Mouse (Mus musculus) mesoderm, embryonic 11.5 days (tissue): ENCODE measurements around the gene Iqca.

ENCODE experiments used
- DNase-seq: peaks from one replicate; pipeline ENCODE4 v3.0.0-alpha.2; 2012; ENCODE audit warnings: low read depth, low spot score

Iqca gene

DNA sequence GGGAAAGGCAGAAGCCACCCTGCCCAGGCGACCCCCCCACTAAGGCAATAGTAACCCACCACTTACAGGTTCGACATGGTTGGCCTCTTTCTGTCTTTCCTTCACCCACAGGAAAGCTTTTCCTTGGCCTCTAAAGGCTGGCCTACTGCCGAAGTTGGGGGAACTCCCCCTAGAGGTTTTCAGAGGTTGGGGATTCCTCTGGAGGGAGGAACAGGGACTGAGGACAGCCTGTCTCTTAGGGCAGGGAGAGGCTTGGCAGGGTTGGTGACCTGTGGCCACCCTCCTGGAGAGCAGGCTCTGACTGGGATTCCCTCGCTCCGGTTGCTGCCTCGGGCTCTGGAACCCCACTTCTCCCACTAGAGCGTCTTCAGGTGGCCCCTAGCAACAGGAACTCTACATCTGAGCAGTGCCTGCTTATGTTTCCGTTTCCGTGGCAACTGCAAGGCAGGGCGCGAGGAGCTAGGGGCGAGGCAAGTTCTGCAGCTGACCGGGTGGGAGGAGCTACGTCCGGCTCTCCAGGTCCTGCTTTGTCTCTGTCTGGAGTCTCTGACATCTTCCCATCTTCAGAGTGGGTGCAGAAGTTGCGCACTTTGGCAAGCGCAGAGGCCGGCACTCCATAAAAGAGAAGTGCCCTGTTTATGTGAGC is at the start of gene Iqca:
Gene Iqca, minus strand, starts transcription at position 303 of the 646 bp plus-strand sequence.
- DNase-seq = peak; percentile 92

DNA sequence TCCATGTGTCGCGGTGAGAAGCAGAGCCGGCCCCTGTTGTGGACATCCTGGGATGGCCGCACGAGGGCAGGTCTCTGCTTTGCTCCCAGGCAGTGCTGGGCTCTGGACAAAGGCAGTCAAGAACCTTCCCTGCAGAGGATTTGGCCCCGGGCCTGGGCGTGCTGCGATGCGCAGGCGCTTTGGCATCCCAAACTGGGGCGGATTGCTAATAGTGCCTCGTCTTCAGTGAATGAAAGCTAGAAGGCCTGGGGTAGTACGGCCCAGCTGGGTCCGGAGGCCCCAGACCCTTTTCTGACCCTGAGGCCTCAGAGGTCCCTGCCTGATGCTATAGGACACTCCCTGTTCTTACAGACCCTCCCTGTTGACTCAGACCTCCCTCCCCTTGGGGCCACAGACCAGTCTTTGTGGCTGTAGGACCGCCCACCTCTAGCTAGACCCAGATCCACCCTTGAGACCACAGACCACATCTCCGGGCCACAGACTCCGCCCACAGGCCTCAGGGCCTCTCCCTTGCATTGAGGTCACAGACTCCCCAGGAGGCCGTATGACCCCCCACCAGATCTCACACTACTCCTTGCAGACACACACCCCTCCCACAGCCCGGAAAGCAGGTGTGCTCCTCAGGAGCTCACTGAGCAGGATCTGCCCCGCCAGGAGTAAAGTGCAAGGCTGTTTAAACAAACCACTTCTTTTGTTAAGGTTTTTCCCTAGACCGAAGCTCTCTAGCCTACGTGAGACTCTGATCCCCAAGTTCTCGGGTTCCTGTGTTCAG is 49.2 kb upstream of the Iqca start:
- peak; percentile 70 for DNase-seq

DNA sequence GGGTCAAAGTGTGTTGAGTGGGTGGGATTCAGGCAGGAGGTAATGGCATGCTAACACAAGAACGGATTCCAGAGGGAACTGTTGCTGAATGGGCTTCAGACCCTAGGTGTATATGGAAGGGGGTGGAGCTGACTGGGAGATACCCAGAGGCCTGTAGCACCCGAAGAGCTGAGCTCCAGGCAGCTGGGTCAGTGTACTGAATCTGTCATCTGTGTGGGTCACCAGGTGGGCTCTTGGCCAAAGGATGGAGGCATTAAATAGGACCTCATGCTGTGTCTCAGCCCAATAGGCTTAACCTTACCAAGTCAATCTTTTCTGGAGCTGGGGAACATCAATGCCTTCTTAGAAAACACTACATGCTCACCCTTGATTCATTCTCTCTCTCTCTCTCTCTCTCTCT is 48.5 kb upstream of the Iqca start:
- DNase-seq = no peak

GRCm38 (mm10) chr1:90201246-90201645 is 48.0 kb upstream of the Iqca start:
- DNase-seq = no peak

GRCm38 (mm10) chr1:90189046-90189445 is 35.8 kb upstream of the Iqca start:
- DNase-seq = no peak

DNA sequence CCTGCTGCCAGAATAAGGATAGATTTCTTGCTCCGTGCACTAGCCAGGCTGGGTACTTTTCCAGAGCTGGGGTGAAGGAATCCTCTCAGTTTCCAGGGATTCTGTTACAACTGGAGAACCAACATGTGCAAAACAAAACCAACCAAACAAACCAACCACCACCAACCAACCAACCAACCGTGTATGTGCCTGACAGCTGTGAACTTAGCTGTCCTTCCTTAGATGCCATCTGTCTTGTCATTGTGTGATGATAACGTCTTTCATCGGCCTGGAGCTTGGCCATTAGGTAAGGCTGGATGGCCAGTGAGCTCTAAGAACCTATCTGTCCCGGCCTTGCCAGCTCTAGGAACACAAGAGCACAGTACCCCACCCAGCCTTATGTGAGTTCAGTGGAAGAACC is 33.7 kb upstream of the Iqca start:
- DNase-seq = no peak

- no peak for DNase-seq
These were observed 33.0 kb upstream of the Iqca start for GRCm38 (mm10) chr1:90186173-90186572.

GRCm38 (mm10) chr1:90183602-90184001 is 30.4 kb upstream of the Iqca start:
- DNase-seq = no peak

GRCm38 (mm10) chr1:90182521-90182920 is 29.3 kb upstream of the Iqca start:
- DNase-seq = no peak

DNA sequence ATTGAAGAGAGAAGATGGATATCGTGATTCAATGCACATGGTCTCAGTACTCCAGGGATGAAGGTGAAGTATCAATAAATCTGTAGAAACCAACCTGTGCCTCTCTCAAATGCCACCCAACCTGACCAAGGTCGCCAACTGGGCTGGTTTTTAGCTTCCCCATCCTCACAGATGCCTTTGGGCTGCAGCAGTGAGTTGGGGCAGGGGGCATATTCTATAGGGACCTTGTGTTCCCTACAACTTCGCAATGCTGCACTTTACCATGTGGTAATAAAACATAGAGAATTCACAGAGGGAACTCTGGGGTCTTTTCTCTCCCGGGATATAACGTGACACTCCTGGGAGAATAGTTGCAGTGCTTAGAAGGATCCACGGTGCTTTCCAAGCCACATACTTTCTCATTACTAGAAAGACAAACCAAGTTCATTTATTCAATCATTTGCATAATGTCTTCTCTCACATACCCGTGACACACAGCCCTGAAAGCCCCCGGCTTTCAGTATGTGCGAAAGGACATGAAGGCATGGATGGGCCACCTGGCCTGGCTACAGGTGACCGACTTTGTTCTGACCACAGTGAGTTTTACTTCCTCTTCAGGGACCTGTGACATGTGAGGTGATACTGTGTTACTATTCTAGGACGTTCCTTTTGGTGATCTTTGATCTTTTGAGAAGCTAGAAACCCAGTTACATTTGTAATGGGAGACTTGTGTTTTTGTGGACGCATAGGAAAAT is 27.9 kb upstream of the Iqca start:
- no peak for DNase-seq

- DNase-seq = no peak
These were observed 27.3 kb upstream of the Iqca start for GRCm38 (mm10) chr1:90180479-90180878.

DNA sequence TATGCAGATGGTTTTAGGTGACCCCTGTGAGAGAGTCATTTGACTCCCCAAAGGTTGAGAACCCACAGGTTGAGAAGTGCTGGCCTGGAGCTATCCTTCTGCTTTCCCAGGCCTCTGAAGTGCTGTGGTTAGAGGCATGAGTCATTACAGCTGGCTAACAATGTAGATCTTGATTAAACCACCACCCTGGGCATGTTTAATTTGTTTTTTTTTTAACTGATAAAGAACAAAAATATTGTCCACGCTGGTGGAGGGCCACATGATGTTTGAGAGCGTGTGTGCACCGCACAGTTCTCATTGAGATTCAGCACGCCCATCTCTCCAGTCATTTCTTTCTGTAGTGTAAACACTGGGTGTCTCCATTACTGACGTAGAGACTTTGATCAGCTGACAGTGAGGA is 24.8 kb upstream of the Iqca start:
- DNase-seq = no peak

DNA sequence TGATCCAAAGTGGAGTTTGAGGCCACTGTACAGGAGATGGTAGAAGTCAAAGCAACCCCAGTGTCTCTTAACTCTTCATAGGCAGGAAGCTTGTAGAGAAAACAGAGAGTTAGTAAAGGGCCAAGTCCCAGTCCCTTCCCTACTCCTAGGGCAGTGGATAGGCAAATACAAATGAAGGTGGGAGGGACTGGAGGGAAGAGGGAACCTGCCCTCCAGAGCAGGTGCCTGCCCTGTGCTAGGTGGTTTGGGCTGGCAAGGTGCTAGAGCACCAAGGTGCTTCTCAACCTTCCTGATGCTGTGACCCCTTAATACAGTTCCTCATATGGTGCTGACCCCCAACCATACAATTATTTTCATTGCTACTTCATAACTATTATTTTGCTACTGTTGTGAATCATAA is 24.4 kb upstream of the Iqca start:
- no peak for DNase-seq

- DNase-seq = no peak
These were observed 23.0 kb upstream of the Iqca start for GRCm38 (mm10) chr1:90176223-90176622.

DNA sequence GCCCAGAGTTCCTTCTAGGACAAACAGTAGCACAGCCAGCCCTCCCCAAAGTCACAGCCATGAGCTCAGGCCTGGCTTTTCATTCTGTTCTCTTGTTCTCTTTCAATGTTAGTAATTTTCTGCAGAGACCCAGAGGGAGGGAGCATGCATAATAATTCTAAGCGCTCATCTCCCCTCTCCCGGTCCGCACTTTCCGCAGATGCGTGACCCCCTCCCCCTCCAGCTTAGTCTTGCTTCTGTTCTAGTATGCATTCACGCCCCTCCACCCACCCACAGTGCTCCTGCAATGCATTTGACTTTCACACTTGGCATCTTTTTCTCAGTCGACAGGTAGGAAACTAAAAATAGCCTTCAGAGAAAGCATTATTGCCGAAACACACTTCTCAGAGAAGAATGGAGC is 21.1 kb upstream of the Iqca start:
- no peak for DNase-seq

DNA sequence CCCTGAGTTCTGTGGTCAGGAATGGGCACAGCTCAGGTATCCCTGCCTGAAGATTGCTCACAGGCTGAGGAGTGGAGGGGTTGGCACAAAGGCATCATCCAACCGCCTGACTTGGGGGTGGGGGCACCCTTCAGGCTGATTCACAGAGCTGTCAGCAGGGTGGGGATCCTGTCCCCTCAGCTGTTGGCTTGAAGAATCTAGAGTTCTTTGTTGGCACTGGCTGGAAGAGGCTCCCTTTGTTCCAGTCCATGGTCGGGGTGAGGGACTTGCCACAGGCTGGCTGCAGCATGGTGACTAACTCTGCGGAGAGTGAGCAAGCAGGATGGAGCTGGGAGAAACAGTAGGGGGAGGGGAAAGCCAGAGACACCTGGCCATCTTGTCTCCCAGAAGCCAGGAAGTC is 11.1 kb upstream of the Iqca start:
- DNase-seq = no peak

DNA sequence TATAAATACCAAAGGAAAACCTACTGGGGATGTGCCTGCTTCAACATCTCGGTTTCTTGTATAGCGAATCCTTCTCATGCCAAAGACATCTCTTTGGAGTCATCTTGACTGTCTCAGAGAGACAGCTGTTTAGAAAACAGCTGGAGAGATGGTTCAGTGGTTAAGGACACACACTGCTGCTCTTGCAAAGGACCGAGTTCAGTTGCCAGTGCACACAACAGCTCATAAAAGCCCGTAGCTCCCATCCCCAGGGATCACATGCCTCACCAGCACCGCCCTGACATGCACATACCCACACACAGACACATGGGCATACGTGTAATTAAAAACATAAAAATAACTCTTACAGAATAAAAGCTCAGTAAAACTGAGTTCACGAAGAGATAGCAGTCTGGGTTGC is 10.0 kb upstream of the Iqca start:
- no peak for DNase-seq

DNA sequence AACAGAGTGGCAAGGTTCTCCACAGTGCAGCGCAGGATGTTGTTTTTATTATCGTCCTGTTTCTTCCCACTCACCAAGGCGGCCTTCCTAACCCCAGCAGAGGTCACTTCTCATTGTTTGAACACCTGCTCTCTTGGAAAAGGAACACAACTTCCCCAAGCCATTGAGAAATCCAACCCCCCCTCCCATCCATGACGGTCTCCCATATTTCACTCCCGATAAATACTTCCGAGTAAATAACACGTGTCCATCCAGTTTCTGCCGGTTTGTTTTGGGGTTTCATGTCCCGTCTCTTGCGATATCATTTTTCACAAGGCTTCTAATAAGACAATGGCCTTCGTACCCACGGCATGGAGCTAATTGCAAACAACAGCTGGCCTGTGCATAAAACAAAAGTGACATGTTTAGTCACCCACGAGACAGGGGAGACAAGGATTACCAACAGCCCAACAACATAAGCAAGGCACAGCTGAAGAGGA is 9.2 kb upstream of the Iqca start:
- peak; percentile 62 for DNase-seq

- DNase-seq = no peak
These were observed 8.4 kb upstream of the Iqca start for GRCm38 (mm10) chr1:90161623-90162022.

GRCm38 (mm10) chr1:90159927-90160326 is 6.7 kb upstream of the Iqca start:
- no peak for DNase-seq

GRCm38 (mm10) chr1:90156589-90156988 is 3.4 kb upstream of the Iqca start:
- DNase-seq = no peak

DNA sequence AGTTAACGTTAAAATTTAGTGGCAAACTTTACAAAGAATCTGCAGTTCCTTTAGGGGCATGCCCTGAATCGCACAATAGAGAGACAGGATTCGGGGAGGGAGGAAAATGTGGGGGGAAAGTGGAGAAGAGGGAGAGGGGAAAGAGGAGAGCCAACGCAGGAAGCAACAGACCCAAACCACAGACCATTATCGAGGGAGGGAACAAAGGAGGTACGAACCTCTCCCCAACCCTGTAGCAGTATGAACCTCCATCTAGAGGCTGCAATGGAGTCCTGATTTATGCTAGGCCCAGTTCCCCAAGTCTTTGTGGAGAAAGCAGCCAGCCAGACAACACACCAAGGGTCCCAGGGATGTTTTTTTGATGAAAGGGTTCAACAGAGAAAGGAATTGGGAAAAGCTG is 586 bp upstream of the Iqca start:
- DNase-seq = no peak

- no peak for DNase-seq
These were observed 13.5 kb downstream of the Iqca start for GRCm38 (mm10) chr1:90139729-90140128.
